Mouse (Mus musculus): Measurements from ENCODE around the gene Slc2a8. TPM values are rescaled to one million over a fixed set of nuclear protein-coding genes. Genes with fewer than 3 reads are reported as not detected.

Slc2a8 gene
- polyA plus RNA-seq, 1 experiment from 2014 or later, result 17.6 TPM

Other genes with a start within 250 kb of the Slc2a8 start
- 3.9 TPM in 2 replicates for gene 6330409D20Rik, start 241.1 kb downstream of the Slc2a8 start, polyA plus RNA-seq (2014; fragmentation: Nextera tagmentation; extraction: Ambion mirVana)
- gene Tor2a, start 224.8 kb downstream of the Slc2a8 start, polyA plus RNA-seq (2014; fragmentation: Nextera tagmentation; extraction: Ambion mirVana), result 56.0 and 57.6 TPM in 2 replicates
- gene Ttc16, start 206.4 kb downstream of the Slc2a8 start, polyA plus RNA-seq (2014; fragmentation: Nextera tagmentation; extraction: Ambion mirVana), result 0.36 and 0.82 TPM in 2 replicates
- 3.7 and 4.8 TPM in 2 replicates for gene Ptrh1, start 206.3 kb downstream of the Slc2a8 start, polyA plus RNA-seq (2014; fragmentation: Nextera tagmentation; extraction: Ambion mirVana)
- 0.48 TPM in 2 replicates for gene Cfap157, start 197.7 kb downstream of the Slc2a8 start, polyA plus RNA-seq (2014; fragmentation: Nextera tagmentation; extraction: Ambion mirVana)
- 290 and 312 TPM in 2 replicates for gene Stxbp1, start 134.8 kb downstream of the Slc2a8 start, polyA plus RNA-seq (2014; fragmentation: Nextera tagmentation; extraction: Ambion mirVana)
- 11.8 and 18.3 TPM in 2 replicates for gene Fam129b, start 106.0 kb downstream of the Slc2a8 start, polyA plus RNA-seq (2014; fragmentation: Nextera tagmentation; extraction: Ambion mirVana)
- gene Rpl12, start 20.5 kb downstream of the Slc2a8 start, polyA plus RNA-seq (2014; fragmentation: Nextera tagmentation; extraction: Ambion mirVana), result 99.4 and 113 TPM in 2 replicates
- gene Lrsam1, start 20.5 kb downstream of the Slc2a8 start, polyA plus RNA-seq (2014; fragmentation: Nextera tagmentation; extraction: Ambion mirVana), result 19.3 and 22.8 TPM in 2 replicates
- 57.1 and 65.7 TPM in 2 replicates for gene Garnl3, start 149.6 kb upstream of the Slc2a8 start, polyA plus RNA-seq (2014; fragmentation: Nextera tagmentation; extraction: Ambion mirVana)
- gene Angptl2, start 234.0 kb upstream of the Slc2a8 start, polyA plus RNA-seq (2014; fragmentation: Nextera tagmentation; extraction: Ambion mirVana), result 2.7 and 14.5 TPM in 2 replicates

Data from neural tube, embryonic 14.5 days (tissue).